Mouse (Mus musculus) CD4-positive, CD25-positive, alpha-beta regulatory T cell, adult 9 weeks (primary cell): ENCODE results near the gene Lsmem1. TPM values are rescaled to one million over a fixed set of nuclear protein-coding genes. Genes with fewer than 3 reads are reported as not detected.

Source experiments
- polyA plus RNA-seq: library from polyadenylated mRNA; unstranded; fragments of 100-300 nt; shearing (Covaris generic); gene quantifications from one replicate; pipeline ENCODE4 v1.2.1, GENCODE M21; 2017

The Lsmem1 gene
- polyA plus RNA-seq, result 0.25 TPM

DNA sequence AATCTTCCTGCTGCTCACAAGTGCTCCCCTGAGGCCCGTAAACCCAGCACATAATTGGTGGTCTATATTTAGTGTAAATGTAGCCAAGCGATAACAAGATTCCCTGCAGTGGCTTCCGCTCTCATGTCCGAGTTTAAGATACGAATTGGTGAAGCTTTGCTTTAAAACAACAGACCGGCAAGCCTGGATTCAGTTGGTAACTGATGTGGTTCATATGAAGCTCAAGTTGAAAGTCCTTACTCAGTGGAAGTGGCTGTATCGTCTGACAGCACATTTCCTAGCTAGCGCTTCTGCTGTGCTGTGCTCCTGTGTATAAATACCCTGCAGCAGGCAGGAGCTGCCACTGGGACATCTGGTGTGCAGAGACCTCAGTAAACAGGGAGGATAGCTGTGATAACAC is at the start of gene Lsmem1:
Gene Lsmem1 (minus strand): TSS at position 189 of the 400 bp plus-strand sequence.

DNA sequence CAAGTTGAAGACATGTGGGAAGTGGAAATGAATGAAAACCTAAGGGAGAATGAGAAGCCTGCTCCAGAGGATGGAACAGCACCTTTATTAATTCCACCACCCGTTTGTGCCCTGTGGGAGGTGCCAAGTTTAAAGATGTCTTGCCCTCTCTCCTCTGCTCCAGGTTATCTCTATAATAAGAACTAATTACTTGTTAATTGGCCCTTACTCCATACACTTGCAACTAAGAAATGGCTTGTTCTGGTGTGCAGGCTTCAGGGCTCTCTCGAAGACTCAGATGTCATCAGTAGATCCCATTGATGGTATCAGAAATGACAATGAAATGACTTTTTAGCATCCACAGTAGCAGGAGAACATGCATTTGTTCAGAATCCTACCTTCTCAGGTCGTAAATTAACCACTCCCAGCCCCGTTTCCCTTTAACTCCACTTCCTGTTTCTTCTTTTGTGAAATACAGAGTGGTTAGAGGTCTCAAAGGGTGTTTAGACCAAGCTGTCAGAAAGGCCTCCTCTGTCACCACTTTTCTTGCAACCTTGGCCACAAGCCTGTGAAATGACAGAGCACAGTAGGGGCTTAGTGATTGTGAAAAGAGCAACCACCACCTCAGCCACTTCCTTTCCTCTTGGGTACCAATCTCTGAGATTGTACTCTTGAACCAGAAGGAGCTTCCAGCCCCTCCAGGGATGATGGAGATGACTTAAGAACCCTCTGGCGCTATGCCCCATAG is 49.3 kb upstream of the Lsmem1 start, which contains the start of gene Ifrd1:
Gene Ifrd1 (minus strand): TSS at position 51 of the 727 bp plus-strand sequence.

DNA sequence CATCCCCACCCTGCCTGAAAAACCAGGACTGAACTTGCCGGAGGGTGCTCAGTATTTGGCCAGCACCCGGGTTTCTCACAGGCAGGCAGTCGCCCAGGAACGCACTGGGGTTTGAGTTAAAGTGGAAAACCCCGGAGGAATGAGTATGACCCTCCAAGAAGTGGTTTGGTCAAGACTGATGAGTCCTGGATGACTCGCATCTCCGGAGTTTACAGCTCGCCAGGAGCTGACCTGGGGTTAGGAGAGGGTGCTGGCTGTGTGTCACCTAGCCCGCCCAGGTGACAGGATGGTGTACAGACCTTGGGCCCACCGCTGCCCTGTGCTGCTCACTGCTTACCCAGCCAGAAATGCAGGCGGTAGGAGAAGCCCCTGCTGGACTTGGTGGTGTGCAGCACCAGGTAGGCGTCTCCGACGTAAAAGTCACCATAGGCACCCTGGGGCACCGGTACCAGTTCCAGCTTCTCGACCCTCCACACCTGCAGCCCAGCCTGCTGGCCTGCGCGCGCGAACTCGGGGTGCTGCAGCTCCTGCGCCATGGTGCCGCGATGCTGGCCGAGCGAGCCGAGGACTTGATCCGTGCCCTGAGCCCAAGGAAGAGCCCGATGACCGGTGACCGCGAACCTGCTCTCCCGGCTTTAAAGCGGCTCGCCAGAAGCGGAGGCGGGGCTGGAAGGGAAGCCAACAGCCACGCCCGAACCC is 65.6 kb downstream of the Lsmem1 start, which contains the start of gene Scin:
Gene Scin (minus strand): TSS at position 656 of the 699 bp plus-strand sequence.

Other genes with a start within 250 kb of the Lsmem1 start
- gene Arl4a, start 161.5 kb downstream of the Lsmem1 start, polyA plus RNA-seq, result 50.3 TPM
- gene Scin, start 65.3 kb downstream of the Lsmem1 start, polyA plus RNA-seq, result 0.87 TPM
- gene Ifrd1, start 49.0 kb upstream of the Lsmem1 start, polyA plus RNA-seq, result 58.3 TPM
- gene Zfp277, start 246.4 kb upstream of the Lsmem1 start, polyA plus RNA-seq, result 43.4 TPM
- 1.2 TPM for gene Dock4, start 246.5 kb upstream of the Lsmem1 start, polyA plus RNA-seq